Mouse (Mus musculus): Measurements from ENCODE around the gene Chchd4. TPM values are rescaled to one million over a fixed set of nuclear protein-coding genes. Genes with fewer than 3 reads are reported as not detected.
A peak's percentile ranks its signal among the peaks of the same experiment; 100 is the strongest.

The Chchd4 gene
- total RNA-seq (2015) (6.2 and 7.3 TPM in 2 replicates), total RNA-seq (2017) (6.1 and 7.1 TPM in 2 replicates)

- peak; percentile 82 for ATAC-seq (ENCODE audit: poor library complexity, severe bottlenecking)
Observed at GRCm38 (mm10) chr6:91472868-91473804, at the start of gene Chchd4, which contains the start of gene Tmem43. Gene Chchd4 (minus strand): TSS chr6:91473546. Gene Tmem43 (plus strand): TSS chr6:91473703.

GRCm38 (mm10) chr6:91522816-91523215, 49.5 kb upstream of the Chchd4 start:
- no peak for ATAC-seq (ENCODE audit: poor library complexity, severe bottlenecking)

- ATAC-seq (ENCODE audit: poor library complexity, severe bottlenecking): no peak
Observed at GRCm38 (mm10) chr6:91518454-91519020, 45.2 kb upstream of the Chchd4 start.

- peak; percentile 96 for ATAC-seq (ENCODE audit: poor library complexity, severe bottlenecking)
Observed at GRCm38 (mm10) chr6:91515545-91516449, 42.5 kb upstream of the Chchd4 start, which contains the start of the genes Xpc and Lsm3. Gene Xpc (minus strand): TSS chr6:91515888. Gene Lsm3 (plus strand): TSS chr6:91515928.

GRCm38 (mm10) chr6:91514737-91515362, 41.5 kb upstream of the Chchd4 start:
- ATAC-seq (ENCODE audit: poor library complexity, severe bottlenecking): no peak

GRCm38 (mm10) chr6:91514135-91514534, 40.8 kb upstream of the Chchd4 start:
- ATAC-seq (ENCODE audit: poor library complexity, severe bottlenecking): no peak

GRCm38 (mm10) chr6:91510211-91510610, 36.9 kb upstream of the Chchd4 start:
- no peak for ATAC-seq (ENCODE audit: poor library complexity, severe bottlenecking)

GRCm38 (mm10) chr6:91509326-91509725, 36.0 kb upstream of the Chchd4 start:
- ATAC-seq (ENCODE audit: poor library complexity, severe bottlenecking): peak; percentile 73

- ATAC-seq (ENCODE audit: poor library complexity, severe bottlenecking): no peak
Observed at GRCm38 (mm10) chr6:91508041-91508440, 34.7 kb upstream of the Chchd4 start.

- peak; percentile 92 for ATAC-seq (ENCODE audit: poor library complexity, severe bottlenecking)
Observed at GRCm38 (mm10) chr6:91506036-91506435, 32.7 kb upstream of the Chchd4 start.

- ATAC-seq (ENCODE audit: poor library complexity, severe bottlenecking): no peak
Observed at GRCm38 (mm10) chr6:91503302-91503701, 30.0 kb upstream of the Chchd4 start.

GRCm38 (mm10) chr6:91494526-91494925, 21.2 kb upstream of the Chchd4 start:
- peak; percentile 29; the same call in 1 of the 2 replicates for ATAC-seq (ENCODE audit: poor library complexity, severe bottlenecking)

- ATAC-seq (ENCODE audit: poor library complexity, severe bottlenecking): peak; percentile 49
Observed at GRCm38 (mm10) chr6:91493053-91493452, 19.7 kb upstream of the Chchd4 start.

- no peak for ATAC-seq (ENCODE audit: poor library complexity, severe bottlenecking)
Observed at GRCm38 (mm10) chr6:91491004-91491403, 17.7 kb upstream of the Chchd4 start.

- no peak for ATAC-seq (ENCODE audit: poor library complexity, severe bottlenecking)
Observed at GRCm38 (mm10) chr6:91489872-91490271, 16.5 kb upstream of the Chchd4 start.

- peak; percentile 76 for ATAC-seq (ENCODE audit: poor library complexity, severe bottlenecking)
Observed at GRCm38 (mm10) chr6:91488496-91489212, 15.3 kb upstream of the Chchd4 start.

GRCm38 (mm10) chr6:91486736-91487453, 13.5 kb upstream of the Chchd4 start:
- ATAC-seq (ENCODE audit: poor library complexity, severe bottlenecking): no peak

GRCm38 (mm10) chr6:91483371-91483770, 10.0 kb upstream of the Chchd4 start:
- ATAC-seq (ENCODE audit: poor library complexity, severe bottlenecking): no peak

- no peak for ATAC-seq (ENCODE audit: poor library complexity, severe bottlenecking)
Observed at GRCm38 (mm10) chr6:91476541-91476940, 3.2 kb upstream of the Chchd4 start.

All from megakaryocyte, adult 5-6 weeks (primary cell).